Mouse (Mus musculus) liver, postnatal 0 days (tissue): Measurements from ENCODE around the gene Foxr1. TPM values are rescaled to one million over a fixed set of nuclear protein-coding genes. Genes with fewer than 3 reads are reported as not detected.
A peak's percentile ranks its signal among the peaks of the same experiment; 100 is the strongest.

Experiments
- ATAC-seq: fragments of 200-750 bp; cut with Nextera tagmentation; 2 replicates; pipeline ENCODE4 v1.8.0; 2017; ENCODE audit warnings: mild to moderate bottlenecking, moderate library complexity
- DNase-seq: peaks from one replicate; pipeline ENCODE4 v3.0.0-alpha.2; 2016
- H3K27ac ChIP-seq: fragments of 300-500 bp; sonication (generic); 2 replicates; pipeline ENCODE4 v1.5.1; 2014; ENCODE audit warnings: antibody characterized with exemption, moderate library complexity, mild to moderate bottlenecking, low read depth
- H3K27me3 ChIP-seq: fragments of 300-500 bp; sonication (generic); 2 replicates; pipeline ENCODE4 v1.6.1; 2014; ENCODE audit warnings: low read length, control low read depth, mixed read lengths; ENCODE audit not compliant: insufficient read depth
- H3K36me3 ChIP-seq: fragments of 300-500 bp; sonication (generic); replicated peaks from 2 replicates; pipeline ENCODE4 v1.6.1; 2014; ENCODE audit warnings: mild to moderate bottlenecking, control low read depth, low read length, moderate library complexity, mixed read lengths; ENCODE audit not compliant: insufficient read depth
- H3K4me1 ChIP-seq: fragments of 300-500 bp; sonication (generic); 2 replicates; pipeline ENCODE4 v1.6.1; 2014; ENCODE audit warnings: antibody characterized with exemption, mild to moderate bottlenecking, control low read depth; ENCODE audit not compliant: insufficient read depth
- H3K4me2 ChIP-seq: fragments of 300-500 bp; sonication (generic); 2 replicates; pipeline ENCODE4 v1.6.1; 2014; ENCODE audit warnings: low read depth, mild to moderate bottlenecking, low read length, moderate library complexity, mixed read lengths
- H3K4me3 ChIP-seq: fragments of 300-500 bp; sonication (generic); 2 replicates; pipeline ENCODE4 v1.5.1; 2014; ENCODE audit warnings: low read depth, low read length
- H3K9ac ChIP-seq: fragments of 300-500 bp; sonication (generic); replicated peaks from 2 replicates; pipeline ENCODE4 v1.6.1; 2014; ENCODE audit warnings: mild to moderate bottlenecking, moderate library complexity
- H3K9me3 ChIP-seq: fragments of 300-500 bp; sonication (generic); 2 replicates; pipeline ENCODE4 v1.6.1; 2016; ENCODE audit warnings: mild to moderate bottlenecking, control low read depth, low read length, mixed read lengths
- CTCF ChIP-seq: sonication (generic); IDR thresholded peaks from 2 replicates; pipeline ENCODE4 v1.5.1; 2016; ENCODE audit warnings: antibody characterized with exemption, low read depth
- EP300 ChIP-seq: IDR thresholded peaks from 2 replicates; pipeline ENCODE4 v1.6.1; 2016; ENCODE audit warnings: antibody characterized with exemption, low read depth, mild to moderate bottlenecking
- WGBS: fragments of 180-500 bp; shearing (Covaris S2); extraction: QIAGEN DNeasy Blood & Tissue Kit; methylation state at CpG from one replicate; pipeline ENCODE4 v1.1.7; 2014; ENCODE audit not compliant: insufficient replicate concordance; 5-methylcytosine and 5-hydroxymethylcytosine counted together
- polyA plus RNA-seq: library from polyadenylated mRNA; unstranded; fragments of >200 nt; fragmentation: Nextera tagmentation; extraction: Ambion mirVana; gene quantifications from 2 replicates; pipeline ENCODE4 v1.2.1, GENCODE M21; 2015

Foxr1 gene
- polyA plus RNA-seq, 1 experiment from 2014 or later = not detected

- Histone ChIP-seq H3K9ac (peak overlapping the region; percentile 87), H3K4me2 (peak overlapping the region; percentile 70), H3K27me3 (no peaks in the 10 kb centered on the region), H3K36me3 (peaks cover 59% of the 10 kb centered on the region), H3K9me3 (no peaks in the 10 kb centered on the region), H3K27ac (peak overlapping the region; percentile 91), H3K4me3 (peak overlapping the region; percentile 84), H3K4me1 (peaks cover 17% of the 10 kb centered on the region)
- under 1% methylated on average over 24 of the region's 24 CpGs for WGBS
- no peak for DNase-seq
- TF ChIP-seq CTCF = no peak
- no peak; the same call in 1 of the 2 replicates for TF ChIP-seq EP300
- ATAC-seq = no peak
Measured at GRCm38 (mm10) chr9:44407752-44408097, 33.2 kb downstream of the Foxr1 start.

- H3K9me3 ChIP-seq = no peaks in the 10 kb centered on the region
- TF ChIP-seq CTCF (peak; percentile 1; the same call in 1 of the 2 replicates), EP300 (peak; percentile 52)
- H3K4me3 ChIP-seq = peak within 1 kb of the TSS; percentile 84
- peaks cover 59% of the 10 kb centered on the region for H3K36me3 ChIP-seq
- DNase-seq (peak; percentile 96), ATAC-seq (peak; percentile 93)
- H3K27me3 ChIP-seq = no peaks in the 10 kb centered on the region
- WGBS = under 1% methylated on average over 51 of the region's 51 CpGs
- H3K4me1 ChIP-seq = peaks cover 17% of the 10 kb centered on the region
- peak within 1 kb of the TSS; percentile 91 for H3K27ac ChIP-seq
- peak within 1 kb of the TSS; percentile 87 for H3K9ac ChIP-seq
- peak within 1 kb of the TSS; percentile 70 for H3K4me2 ChIP-seq
Measured at GRCm38 (mm10) chr9:44406906-44407751, 33.8 kb downstream of the Foxr1 start, which contains the start of the genes Rps25 and Trappc4. Rps25 (plus strand) TSS chr9:44407139. Trappc4 (minus strand) TSS chr9:44407600.

GRCm38 (mm10) chr9:44405011-44405410 is 35.9 kb downstream of the Foxr1 start:
- H3K4me3 ChIP-seq = no peak overlapping the region
- H3K27me3 ChIP-seq = no peaks in the 10 kb centered on the region
- DNase-seq (no peak), ATAC-seq (no peak)
- H3K9me3 ChIP-seq = no peaks in the 10 kb centered on the region
- H3K27ac ChIP-seq = no peak overlapping the region; the same call in 1 of the 2 replicates
- H3K9ac ChIP-seq = no peak overlapping the region
- peaks cover 61% of the 10 kb centered on the region for H3K36me3 ChIP-seq
- H3K4me1 ChIP-seq = peaks cover 20% of the 10 kb centered on the region
- no peak for TF ChIP-seq EP300
- TF ChIP-seq CTCF = no peak
- WGBS = 73% methylated on average over 3 of the region's 3 CpGs
- H3K4me2 ChIP-seq = no peak overlapping the region

GRCm38 (mm10) chr9:44401081-44401480 is 39.9 kb downstream of the Foxr1 start:
- H3K4me3 ChIP-seq = peak overlapping the region; percentile 8; the same call in 1 of the 2 replicates
- peak overlapping the region; percentile 93 for H3K27ac ChIP-seq
- H3K27me3 ChIP-seq = no peaks in the 10 kb centered on the region
- ATAC-seq (peak; percentile 33), DNase-seq (peak; percentile 62)
- peak overlapping the region; percentile 85 for H3K9ac ChIP-seq
- peak overlapping the region; percentile 95 for H3K4me2 ChIP-seq
- no peaks in the 10 kb centered on the region for H3K9me3 ChIP-seq
- TF ChIP-seq CTCF (no peak), EP300 (peak; percentile 43; the same call in 1 of the 2 replicates)
- peaks cover 12% of the 10 kb centered on the region for H3K4me1 ChIP-seq
- H3K36me3 ChIP-seq = peaks cover 56% of the 10 kb centered on the region
- 54% methylated on average over 4 of the region's 4 CpGs for whole genome bisulfite sequencing

- 84% methylated on average over 6 of the region's 6 CpGs for WGBS
- Histone ChIP-seq H3K4me1 (peaks cover 8% of the 10 kb centered on the region), H3K4me2 (peak overlapping the region; percentile 95), H3K36me3 (peaks cover 50% of the 10 kb centered on the region), H3K27me3 (no peaks in the 10 kb centered on the region), H3K9ac (peak overlapping the region; percentile 85), H3K27ac (peak overlapping the region; percentile 93), H3K4me3 (peak overlapping the region; percentile 79), H3K9me3 (no peaks in the 10 kb centered on the region)
- TF ChIP-seq EP300 (no peak), CTCF (no peak)
- ATAC-seq (no peak), DNase-seq (no peak)
Measured at GRCm38 (mm10) chr9:44399795-44400114, 41.2 kb downstream of the Foxr1 start.

- Histone ChIP-seq H3K9ac (peak overlapping the region; percentile 85), H3K4me1 (peaks cover 8% of the 10 kb centered on the region), H3K9me3 (no peaks in the 10 kb centered on the region), H3K4me2 (peak overlapping the region; percentile 95), H3K4me3 (peak overlapping the region; percentile 79), H3K27ac (peak overlapping the region; percentile 93), H3K27me3 (no peaks in the 10 kb centered on the region), H3K36me3 (peaks cover 45% of the 10 kb centered on the region)
- DNase-seq (no peak), ATAC-seq (no peak)
- TF ChIP-seq EP300 = no peak
- TF ChIP-seq CTCF = no peak
- 74% methylated on average over 13 of the region's 13 CpGs for WGBS
Measured at GRCm38 (mm10) chr9:44399114-44399794, 41.7 kb downstream of the Foxr1 start.
